Mouse (Mus musculus): ENCODE measurements around the gene Gnaq. TPM values are rescaled to one million over a fixed set of nuclear protein-coding genes. Genes with fewer than 3 reads are reported as not detected.

Gnaq gene
- polyA plus RNA-seq, 1 experiment from 2014 or later, result 76.6 TPM

- H3K27me3 ChIP-seq, result no peaks in the 10 kb centered on the region
- in situ Hi-C loops (cut with MboI; ENCODE audit: low pct_unique_long_range_greater_than_20kb), result no loop called here
- no peak for DNase-seq (ENCODE audit: low read depth, low spot score)
- ATAC-seq, result no peak
- ChIA-PET POLR2A (no interaction called here), CTCF (no interaction called here)
- no peak for TF ChIP-seq CTCF (IDR thresholded peaks at IDR 0.05)
Measured at GRCm38 (mm10) chr19:16403101-16403500, 270.5 kb downstream of the Gnaq start.

GRCm38 (mm10) chr19:16407727-16408126, 275.1 kb downstream of the Gnaq start:
- TF ChIP-seq CTCF (IDR thresholded peaks at IDR 0.05), result no peak
- no peaks in the 10 kb centered on the region for H3K27me3 ChIP-seq
- ChIA-PET CTCF (no interaction called here), POLR2A (interaction anchor here (0.6 kb wide), 1 partner anchor 165 kb away, joined by 7 read pairs; no protein-coding TSS in a partner anchor)
- DNase-seq (ENCODE audit: low read depth, low spot score) (no peak), ATAC-seq (no peak)
- in situ Hi-C loops (cut with MboI; ENCODE audit: low pct_unique_long_range_greater_than_20kb), result no loop called here

GRCm38 (mm10) chr19:16411302-16411701, 278.7 kb downstream of the Gnaq start:
- no peaks in the 10 kb centered on the region for H3K27me3 ChIP-seq
- CTCF ChIA-PET, result interaction anchor here (1.4 kb wide), 1 partner anchor 11 kb away, joined by 3 read pairs; no protein-coding TSS in a partner anchor
- ATAC-seq (no peak), DNase-seq (ENCODE audit: low read depth, low spot score) (no peak)
- in situ Hi-C loops (cut with MboI; ENCODE audit: low pct_unique_long_range_greater_than_20kb), result no loop called here
- POLR2A ChIA-PET, result interaction anchor here (0.6 kb wide), 1 partner anchor 303 kb away, joined by 3 read pairs; no protein-coding TSS in a partner anchor
- TF ChIP-seq CTCF (IDR thresholded peaks at IDR 0.05), result no peak

GRCm38 (mm10) chr19:16418086-16418663, 285.5 kb downstream of the Gnaq start:
- no peaks in the 10 kb centered on the region for H3K27me3 ChIP-seq
- ChIA-PET CTCF (interaction anchor here (1.3 to 1.5 kb wide), 4 partner anchors 9 to 24 kb away, joined by 3 to 5 read pairs (median 3); no protein-coding TSS in a partner anchor), POLR2A (interaction anchor here (0.7 to 0.8 kb wide), 2 partner anchors 18 to 177 kb away, joined by 4 read pairs; no protein-coding TSS in a partner anchor)
- in situ Hi-C loops (cut with MboI; ENCODE audit: low pct_unique_long_range_greater_than_20kb), result no loop called here
- ATAC-seq (no peak), DNase-seq (ENCODE audit: low read depth, low spot score) (no peak)
- TF ChIP-seq CTCF (IDR thresholded peaks at IDR 0.05), result no peak

- ChIA-PET POLR2A (no interaction called here), CTCF (no interaction called here)
- DNase-seq (ENCODE audit: low read depth, low spot score) (no peak), ATAC-seq (no peak)
- no peak for TF ChIP-seq CTCF (IDR thresholded peaks at IDR 0.05)
- in situ Hi-C loops (cut with MboI; ENCODE audit: low pct_unique_long_range_greater_than_20kb), result no loop called here
- peaks cover 4% of the 10 kb centered on the region for H3K27me3 ChIP-seq
Measured at GRCm38 (mm10) chr19:16425596-16425995, 293.0 kb downstream of the Gnaq start.

GRCm38 (mm10) chr19:16431368-16431767, 298.7 kb downstream of the Gnaq start:
- H3K27me3 ChIP-seq, result no peaks in the 10 kb centered on the region
- in situ Hi-C loops (cut with MboI; ENCODE audit: low pct_unique_long_range_greater_than_20kb), result no loop called here
- CTCF ChIA-PET, result no interaction called here
- ATAC-seq, result no peak
- POLR2A ChIA-PET, result no interaction called here
- DNase-seq (ENCODE audit: low read depth, low spot score), result no peak
- TF ChIP-seq CTCF (IDR thresholded peaks at IDR 0.05), result no peak

- H3K27me3 ChIP-seq, result no peaks in the 10 kb centered on the region
- CTCF ChIA-PET, result interaction anchor here (1.0 kb wide), 1 partner anchor 16 kb away, joined by 3 read pairs; no protein-coding TSS in a partner anchor
- DNase-seq (ENCODE audit: low read depth, low spot score), result no peak
- in situ Hi-C loops (cut with MboI; ENCODE audit: low pct_unique_long_range_greater_than_20kb), result no loop called here
- TF ChIP-seq CTCF (IDR thresholded peaks at IDR 0.05), result no peak
- no peak for ATAC-seq
- POLR2A ChIA-PET, result no interaction called here
Measured at GRCm38 (mm10) chr19:16434879-16435278, 302.2 kb downstream of the Gnaq start.

GRCm38 (mm10) chr19:16435531-16436231, 303.1 kb downstream of the Gnaq start, which contains the start of gene Gna14:
TSS of gene Gna14 (plus strand) at chr19:16435762.
- no peak for TF ChIP-seq CTCF (IDR thresholded peaks at IDR 0.05)
- ChIA-PET CTCF (no interaction called here), POLR2A (no interaction called here)
- H3K27me3 ChIP-seq, result no peaks in the 10 kb centered on the region
- DNase-seq (ENCODE audit: low read depth, low spot score) (no peak), ATAC-seq (no peak)
- in situ Hi-C loops (cut with MboI; ENCODE audit: low pct_unique_long_range_greater_than_20kb), result no loop called here

- CTCF ChIA-PET, result interaction anchor here (0.9 kb wide), 1 partner anchor 32 kb away, joined by 3 read pairs; no protein-coding TSS in a partner anchor
- POLR2A ChIA-PET, result no interaction called here
- ATAC-seq (no peak), DNase-seq (ENCODE audit: low read depth, low spot score) (no peak)
- no peak for TF ChIP-seq CTCF (IDR thresholded peaks at IDR 0.05)
- in situ Hi-C loops (cut with MboI; ENCODE audit: low pct_unique_long_range_greater_than_20kb), result no loop called here
- no peaks in the 10 kb centered on the region for H3K27me3 ChIP-seq
Measured at GRCm38 (mm10) chr19:16436335-16437169, 303.9 kb downstream of the Gnaq start.

Other genes starting within 250 kb of the Gnaq start
- 125 TPM for gene Psat1, start 185.5 kb upstream of the Gnaq start, polyA plus RNA-seq (2021)
- gene Cep78, start 147.8 kb upstream of the Gnaq start, polyA plus RNA-seq (2021), result 13.7 TPM